Mouse (Mus musculus): Measurements from ENCODE around the gene Bak1.
A peak's percentile ranks its signal among the peaks of the same experiment; 100 is the strongest.

Bak1 gene

GRCm38 (mm10) chr17:27028909-27029308 lies at the start of gene Bak1:
Gene Bak1 (minus strand): TSS chr17:27029009.
- DNase-seq: no peak

- no peak for DNase-seq
Observed at GRCm38 (mm10) chr17:27078499-27078898, 49.7 kb upstream of the Bak1 start.

- DNase-seq: no peak
Observed at GRCm38 (mm10) chr17:27077920-27078319, 49.1 kb upstream of the Bak1 start.

DNA sequence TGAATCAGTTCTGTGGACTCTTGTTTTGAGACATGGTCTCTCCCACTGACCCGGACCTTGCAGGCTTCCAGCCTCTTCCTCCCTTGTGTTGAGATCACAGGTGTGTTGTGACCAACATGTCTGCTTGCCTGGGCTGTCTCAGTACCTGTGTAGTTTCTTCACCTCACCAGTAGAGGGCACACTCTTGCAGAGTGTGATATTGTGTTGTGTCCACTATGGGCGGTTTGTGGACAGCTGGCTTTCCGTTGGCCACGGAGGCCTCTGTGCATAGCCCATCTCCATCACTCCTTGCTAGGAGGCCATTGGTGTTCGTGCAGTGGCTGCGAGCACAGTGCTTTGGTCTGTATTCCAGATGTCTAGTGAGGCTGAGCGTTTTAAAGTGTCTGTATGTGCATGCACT lies 48.3 kb upstream of the Bak1 start:
- DNase-seq: no peak

GRCm38 (mm10) chr17:27074849-27075745 lies 46.3 kb upstream of the Bak1 start:
- no peak for DNase-seq

DNA sequence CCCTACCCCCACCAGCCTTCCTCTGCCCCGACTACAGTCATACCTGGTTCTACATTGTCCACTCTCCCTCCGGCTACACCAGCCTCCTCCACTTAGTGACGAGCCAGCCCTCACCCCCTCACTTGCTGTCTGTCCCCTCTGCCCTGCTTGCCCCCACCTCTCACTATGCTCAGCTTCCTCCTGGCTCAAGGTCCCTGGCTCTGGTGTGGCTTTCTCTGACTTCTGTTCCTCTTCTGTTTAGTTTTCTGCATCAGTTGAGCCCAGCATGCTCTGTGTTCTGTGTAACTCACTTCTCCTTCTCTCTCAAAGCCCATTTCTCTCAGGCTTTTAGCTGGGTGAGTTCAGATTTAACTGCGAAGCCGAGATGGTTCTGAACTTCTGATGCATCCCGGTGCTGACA lies 45.4 kb upstream of the Bak1 start:
- no peak for DNase-seq

GRCm38 (mm10) chr17:27073778-27074177 lies 45.0 kb upstream of the Bak1 start:
- DNase-seq: no peak

GRCm38 (mm10) chr17:27073126-27073525 lies 44.3 kb upstream of the Bak1 start:
- DNase-seq: no peak

GRCm38 (mm10) chr17:27072363-27072762 lies 43.6 kb upstream of the Bak1 start:
- DNase-seq: no peak

- peak; percentile 81 for DNase-seq
Observed at GRCm38 (mm10) chr17:27071630-27072029, 42.8 kb upstream of the Bak1 start.

- no peak for DNase-seq
Observed at GRCm38 (mm10) chr17:27070913-27071312, 42.1 kb upstream of the Bak1 start.

GRCm38 (mm10) chr17:27069071-27069470 lies 40.3 kb upstream of the Bak1 start:
- DNase-seq: no peak

DNA sequence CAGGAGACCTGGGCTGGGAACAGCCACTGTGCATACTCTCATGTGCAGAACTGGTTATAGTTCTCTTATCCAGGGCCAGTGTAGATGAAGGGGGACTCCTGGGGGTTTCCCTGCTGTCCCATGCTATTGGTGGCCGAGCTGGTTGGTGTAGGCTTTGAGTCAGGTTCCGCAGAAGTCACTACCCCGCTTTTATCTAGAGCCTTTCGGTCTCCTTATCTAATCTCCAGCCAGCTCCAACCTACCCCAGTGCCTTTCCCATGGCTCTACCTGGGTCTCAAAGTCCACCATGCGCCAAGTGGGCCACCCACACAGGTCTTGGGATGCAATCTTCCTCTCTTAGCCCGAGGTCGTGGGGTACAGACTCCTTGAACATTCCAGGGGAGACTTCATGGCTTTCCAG lies 37.3 kb upstream of the Bak1 start:
- no peak for DNase-seq

- DNase-seq: no peak
Observed at GRCm38 (mm10) chr17:27064195-27064594, 35.4 kb upstream of the Bak1 start.

GRCm38 (mm10) chr17:27063717-27064116 lies 34.9 kb upstream of the Bak1 start:
- no peak for DNase-seq

DNA sequence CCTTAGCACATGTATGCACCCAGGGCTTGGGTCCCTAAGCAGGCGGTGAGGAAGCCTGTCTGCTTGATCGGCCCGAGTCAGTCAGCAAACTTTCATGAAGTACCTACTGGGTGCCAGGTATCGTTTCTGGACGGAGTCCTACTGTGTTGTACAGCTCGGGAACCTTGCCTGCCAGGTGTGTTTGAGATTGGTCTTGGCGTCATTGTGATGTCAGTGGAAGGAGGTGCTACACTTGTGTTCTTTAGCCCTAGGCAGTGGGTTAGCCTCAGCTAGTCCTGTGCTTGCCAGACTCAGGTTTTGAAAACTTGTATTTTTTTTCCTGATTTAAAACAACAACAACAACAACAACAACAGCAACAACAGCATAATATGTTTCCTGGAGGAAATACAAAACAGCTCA lies 33.9 kb upstream of the Bak1 start:
- DNase-seq: no peak

GRCm38 (mm10) chr17:27061727-27062126 lies 32.9 kb upstream of the Bak1 start:
- no peak for DNase-seq

DNA sequence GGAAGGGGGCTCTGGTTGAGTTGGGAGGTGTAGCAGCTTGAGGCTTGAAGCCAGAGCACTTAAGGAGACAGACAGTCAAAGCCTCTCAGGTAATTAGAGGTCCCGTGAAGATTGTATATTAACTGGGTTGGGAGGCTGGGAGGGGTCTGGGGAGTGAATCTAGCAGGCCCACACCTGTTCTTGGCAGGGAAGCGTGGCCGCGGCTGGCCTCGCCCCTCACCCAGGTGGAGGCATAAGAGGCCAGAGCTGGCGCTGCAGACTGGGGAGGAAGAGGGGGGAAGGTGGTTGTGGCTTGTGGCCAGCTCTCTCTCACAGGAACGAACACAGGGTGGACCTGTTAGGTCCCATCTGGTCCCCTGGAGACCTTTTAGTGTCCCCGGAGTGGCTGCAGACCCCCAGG lies 31.9 kb upstream of the Bak1 start:
- DNase-seq: no peak

DNA sequence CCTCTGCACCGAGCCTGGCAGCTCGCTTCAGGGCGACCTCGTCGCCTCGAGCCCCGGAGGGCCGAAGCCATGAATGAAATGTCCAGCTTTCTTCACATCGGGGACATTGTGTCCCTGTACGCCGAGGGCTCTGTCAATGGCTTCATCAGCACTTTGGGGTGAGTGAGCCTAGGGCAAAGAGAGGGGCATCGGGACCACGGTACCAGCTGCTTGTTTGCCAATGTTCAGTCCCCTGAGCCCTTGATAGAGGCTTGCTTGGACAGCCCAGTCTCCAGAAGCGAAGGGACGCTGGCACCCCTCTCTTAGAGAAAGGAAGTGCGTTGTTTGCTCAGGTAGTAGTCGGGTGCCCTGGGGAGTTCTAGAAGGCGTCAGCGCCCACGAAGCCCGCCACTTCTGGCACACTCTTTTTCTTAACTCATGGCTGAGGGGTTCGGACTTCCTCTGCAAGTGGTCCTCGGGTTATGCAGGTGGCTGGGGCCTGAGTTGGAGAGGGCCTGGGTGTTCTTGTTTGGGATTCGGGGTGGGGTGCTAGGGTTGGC lies 28.8 kb upstream of the Bak1 start:
- no peak for DNase-seq

GRCm38 (mm10) chr17:27056812-27057516 lies 28.2 kb upstream of the Bak1 start, which contains the start of gene Itpr3:
Gene Itpr3 (plus strand): TSS chr17:27057304.
- peak; percentile 67 for DNase-seq

GRCm38 (mm10) chr17:27056170-27056569 lies 27.4 kb upstream of the Bak1 start:
- no peak for DNase-seq

- DNase-seq: no peak
Observed at GRCm38 (mm10) chr17:27051514-27051913, 22.7 kb upstream of the Bak1 start.

GRCm38 (mm10) chr17:27050853-27051252 lies 22.0 kb upstream of the Bak1 start:
- DNase-seq: no peak
